Mouse (Mus musculus) forebrain, embryonic 10.5 days (tissue): ENCODE measurements around the gene Eif2b3. TPM values are rescaled to one million over a fixed set of nuclear protein-coding genes. Genes with fewer than 3 reads are reported as not detected.
A peak's percentile ranks its signal among the peaks of the same experiment; 100 is the strongest.

Experiments
- DNase-seq: peaks from one replicate; pipeline ENCODE4 v3.0.0-alpha.2; 2017; ENCODE audit warnings: low spot score; ENCODE audit errors: extremely low spot score
- H3K27ac ChIP-seq: fragments of 300-500 bp; sonication (generic); 2 replicates; pipeline ENCODE4 v1.5.1; 2016; ENCODE audit warnings: mild to moderate bottlenecking
- H3K27me3 ChIP-seq: fragments of 300-500 bp; sonication (generic); 2 replicates; pipeline ENCODE4 v1.6.1; 2016; ENCODE audit warnings: mild to moderate bottlenecking; ENCODE audit not compliant: poor library complexity, severe bottlenecking
- H3K36me3 ChIP-seq: fragments of 300-500 bp; sonication (generic); replicated peaks from 2 replicates; pipeline ENCODE4 v1.6.1; 2016; ENCODE audit warnings: mild to moderate bottlenecking, moderate library complexity
- H3K4me1 ChIP-seq: fragments of 300-500 bp; sonication (generic); 2 replicates; pipeline ENCODE4 v1.6.1; 2016
- H3K4me3 ChIP-seq: fragments of 300-500 bp; sonication (generic); 2 replicates; pipeline ENCODE4 v1.5.1; 2016; ENCODE audit warnings: mild to moderate bottlenecking, moderate library complexity
- H3K9me3 ChIP-seq: fragments of 300-500 bp; sonication (generic); 2 replicates; pipeline ENCODE4 v1.6.1; 2016; ENCODE audit warnings: mild to moderate bottlenecking, moderate library complexity
- WGBS: fragments of 180-500 bp; shearing (Covaris S2); methylation state at CpG from one replicate; pipeline ENCODE4 v1.1.7; 2016; 5-methylcytosine and 5-hydroxymethylcytosine counted together
- polyA plus RNA-seq: library from polyadenylated mRNA; unstranded; fragments of >200 nt; fragmentation: Nextera tagmentation; extraction: Ambion mirVana; gene quantifications from 2 replicates; pipeline ENCODE4 v1.2.1, GENCODE M21; 2016

Gene Eif2b3
- polyA plus RNA-seq, 1 experiment from 2014 or later: 52.1 TPM

DNA sequence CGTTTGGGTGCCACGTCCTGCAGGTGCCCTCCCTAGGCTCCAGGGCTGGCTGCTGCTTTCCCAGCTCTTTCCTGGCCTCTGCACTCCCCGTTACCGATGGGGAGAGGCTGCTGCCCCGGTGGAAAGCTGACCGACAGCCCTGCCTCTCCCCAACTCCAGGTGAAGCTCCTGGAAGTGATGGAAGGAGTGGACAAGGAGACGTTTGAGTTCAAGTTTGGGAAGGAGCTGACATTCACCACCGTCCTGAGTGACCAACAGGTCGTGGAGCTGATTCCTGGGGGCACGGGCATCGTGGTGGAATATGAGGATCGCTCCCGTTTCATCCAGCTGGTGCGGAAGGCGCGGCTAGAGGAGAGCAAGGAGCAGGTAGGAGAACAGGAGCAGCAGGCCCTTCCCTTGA, 17.2 kb upstream of the Eif2b3 start:
- Histone ChIP-seq H3K27me3 (peaks cover 11% of the 10 kb centered on the region), H3K4me3 (no peak overlapping the region), H3K36me3 (peaks cover 20% of the 10 kb centered on the region), H3K27ac (no peak overlapping the region), H3K4me1 (peaks cover 10% of the 10 kb centered on the region), H3K9me3 (no peaks in the 10 kb centered on the region)
- WGBS: 93% methylated on average over 16 of the region's 16 CpGs
- DNase-seq: no peak

DNA sequence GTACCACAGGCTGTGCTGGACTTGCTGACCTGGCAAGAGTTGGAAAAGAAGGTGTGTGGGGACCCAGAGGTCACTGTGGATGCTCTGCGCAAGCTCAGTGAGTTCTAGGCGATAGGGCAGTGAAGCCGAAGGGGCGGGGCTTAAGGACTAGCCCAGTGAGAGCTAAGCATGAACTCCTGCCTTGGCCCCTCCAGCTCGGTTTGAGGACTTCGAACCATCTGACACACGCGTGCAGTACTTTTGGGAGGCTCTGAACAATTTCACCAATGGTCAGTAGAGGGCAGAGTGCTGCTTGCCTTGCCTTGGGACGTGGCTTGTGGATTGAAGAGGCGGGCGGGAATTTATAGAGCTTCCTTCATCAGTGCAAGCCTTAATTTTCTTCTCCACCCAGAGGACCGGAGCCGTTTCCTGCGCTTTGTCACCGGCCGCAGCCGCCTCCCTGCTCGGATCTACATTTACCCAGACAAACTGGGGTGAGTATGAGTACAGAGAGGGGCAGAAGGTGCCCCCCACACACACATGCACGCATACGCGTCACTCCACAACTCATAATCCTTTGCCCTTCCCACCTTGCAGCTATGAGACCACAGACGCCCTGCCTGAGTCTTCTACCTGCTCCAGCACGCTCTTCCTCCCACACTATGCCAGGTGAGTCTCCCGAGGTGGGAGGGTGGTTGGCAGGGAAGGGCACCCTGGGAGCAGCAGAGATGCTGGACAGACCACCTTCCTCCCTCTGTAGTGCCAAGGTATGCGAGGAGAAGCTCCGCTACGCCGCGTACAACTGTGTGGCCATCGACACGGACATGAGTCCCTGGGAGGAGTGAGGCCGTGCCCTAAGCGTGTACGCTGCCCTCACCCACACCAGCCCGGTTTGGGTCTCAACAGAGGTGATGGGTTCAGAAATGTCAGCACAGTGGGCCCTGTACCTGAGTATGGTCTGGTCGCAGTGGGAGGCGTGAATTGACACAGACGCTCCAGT, 16.4 kb upstream of the Eif2b3 start:
- peaks cover 10% of the 10 kb centered on the region for H3K4me1 ChIP-seq
- DNase-seq: peak; percentile 68
- peak overlapping the region; percentile 7; the same call in 1 of the 2 replicates for H3K4me3 ChIP-seq
- H3K36me3 ChIP-seq: peaks cover 20% of the 10 kb centered on the region
- no peaks in the 10 kb centered on the region for H3K9me3 ChIP-seq
- H3K27me3 ChIP-seq: peaks cover 11% of the 10 kb centered on the region
- WGBS: 61% methylated on average over 38 of the region's 38 CpGs
- H3K27ac ChIP-seq: peak overlapping the region; percentile 27

DNA sequence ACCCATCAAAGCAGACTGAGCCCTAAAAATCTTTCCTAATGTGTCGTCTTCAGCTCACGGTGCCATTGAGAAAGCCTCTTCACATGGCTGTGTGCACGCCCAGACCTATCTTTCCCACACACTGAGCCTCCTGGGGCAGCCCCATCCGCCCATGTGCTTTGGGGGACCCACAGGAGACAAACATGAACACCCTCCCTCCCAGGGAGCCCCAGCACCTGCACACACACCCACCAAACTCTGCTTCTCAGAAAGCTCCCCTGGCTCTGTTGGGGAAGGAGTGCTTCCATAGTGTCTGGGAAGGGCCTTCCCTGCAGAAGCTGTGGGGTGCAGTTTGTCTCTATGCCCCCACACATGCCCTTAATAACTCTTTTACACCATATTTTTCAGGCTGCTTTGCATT, 14.6 kb upstream of the Eif2b3 start:
- Histone ChIP-seq H3K27me3 (peaks cover 11% of the 10 kb centered on the region), H3K4me3 (no peak overlapping the region), H3K27ac (no peak overlapping the region), H3K36me3 (peaks cover 9% of the 10 kb centered on the region), H3K4me1 (peaks cover 10% of the 10 kb centered on the region), H3K9me3 (no peaks in the 10 kb centered on the region)
- 86% methylated on average over 4 of the region's 4 CpGs for WGBS
- DNase-seq: no peak

DNA sequence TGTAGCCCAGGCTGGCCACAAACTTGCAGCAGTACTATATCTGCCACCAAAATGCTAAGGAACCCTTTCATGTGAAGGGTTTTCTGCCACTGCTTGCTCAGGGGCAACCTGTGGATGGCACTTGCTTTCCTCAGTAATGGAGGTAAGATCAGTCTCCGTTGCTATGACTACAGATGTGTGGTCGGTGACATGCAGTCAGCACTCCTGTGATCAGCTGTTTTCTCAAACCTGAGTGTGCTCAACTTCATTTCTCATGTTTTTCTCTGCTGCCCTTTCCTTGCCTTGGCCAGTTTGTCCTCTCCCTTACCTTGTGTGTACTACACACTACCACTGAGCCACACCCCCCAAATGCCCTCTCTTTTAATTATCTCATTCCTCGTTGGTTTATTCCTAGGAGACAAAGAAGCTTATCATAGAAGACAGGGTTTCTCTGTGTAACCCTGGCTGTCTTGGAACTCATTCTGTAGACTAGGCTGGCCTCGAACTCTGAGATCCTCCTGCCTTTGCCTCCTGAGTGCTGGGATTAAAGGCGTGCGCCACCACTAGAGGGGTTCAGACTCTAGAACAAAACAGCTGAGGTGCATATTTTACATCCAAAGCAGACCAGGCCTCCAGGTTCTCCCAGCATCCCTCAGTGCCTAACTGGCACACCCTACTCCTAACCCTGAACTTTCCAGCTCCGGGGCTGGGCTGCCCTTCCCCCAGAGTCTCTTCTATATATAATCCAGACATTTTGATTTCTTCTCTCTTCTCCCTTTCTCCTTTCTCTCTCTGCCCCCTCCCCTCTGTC, 13.4 kb upstream of the Eif2b3 start:
- Histone ChIP-seq H3K9me3 (no peaks in the 10 kb centered on the region), H3K4me1 (peaks cover 10% of the 10 kb centered on the region), H3K36me3 (peaks cover 9% of the 10 kb centered on the region), H3K27me3 (peaks cover 11% of the 10 kb centered on the region), H3K27ac (no peak overlapping the region), H3K4me3 (no peak overlapping the region)
- no peak for DNase-seq
- 80% methylated on average over 7 of the region's 7 CpGs for WGBS

DNA sequence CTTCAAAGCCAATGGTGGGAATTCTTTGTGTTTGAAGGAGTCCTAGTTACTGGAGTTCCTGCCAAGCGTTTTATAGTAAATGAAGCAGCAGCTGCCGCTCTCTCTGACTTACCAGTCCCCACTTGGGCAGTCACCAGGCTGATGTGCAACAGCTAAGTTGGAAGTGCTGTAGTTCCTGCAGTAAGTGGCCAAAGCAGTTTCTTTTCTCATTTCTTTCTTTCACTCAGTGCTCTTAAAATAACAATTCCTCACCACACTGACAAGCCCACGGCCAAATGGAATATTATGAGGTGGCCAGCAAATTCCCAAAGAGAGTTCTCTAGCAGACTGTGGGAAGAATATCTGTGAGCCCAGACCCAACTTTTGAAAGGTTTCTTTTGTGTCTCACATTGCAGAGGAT, 12.1 kb upstream of the Eif2b3 start:
- no peak for DNase-seq
- Histone ChIP-seq H3K27ac (no peak overlapping the region), H3K27me3 (peaks cover 5% of the 10 kb centered on the region), H3K4me3 (no peak overlapping the region), H3K9me3 (no peaks in the 10 kb centered on the region), H3K36me3 (peaks cover 9% of the 10 kb centered on the region), H3K4me1 (peaks cover 10% of the 10 kb centered on the region)
- WGBS: 79% methylated on average over 3 of the region's 3 CpGs

DNA sequence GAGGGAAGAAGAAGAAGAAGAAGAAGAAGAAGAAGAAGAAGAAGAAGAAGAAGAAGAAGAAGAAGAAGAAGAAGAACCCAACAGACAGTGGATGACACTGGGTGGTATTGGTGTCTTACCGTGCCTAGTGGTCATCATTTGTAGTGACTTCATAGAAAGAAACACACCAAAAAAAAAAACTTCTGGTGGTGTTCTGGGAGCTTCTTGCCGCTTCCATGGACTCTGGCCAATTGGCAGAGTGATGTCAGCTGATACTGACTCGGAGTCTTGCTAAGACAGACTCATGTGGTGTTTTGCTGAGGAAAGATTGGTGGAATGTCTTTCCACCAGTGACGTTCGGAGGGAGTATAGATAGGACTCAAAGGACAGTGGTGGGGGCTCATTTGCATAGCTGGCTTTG, 9.0 kb upstream of the Eif2b3 start:
- Histone ChIP-seq H3K9me3 (no peaks in the 10 kb centered on the region), H3K27ac (no peak overlapping the region), H3K27me3 (no peaks in the 10 kb centered on the region), H3K36me3 (no peaks in the 10 kb centered on the region), H3K4me1 (no peaks in the 10 kb centered on the region), H3K4me3 (no peak overlapping the region)
- 84% methylated on average over 5 of the region's 5 CpGs for WGBS
- DNase-seq: no peak

DNA sequence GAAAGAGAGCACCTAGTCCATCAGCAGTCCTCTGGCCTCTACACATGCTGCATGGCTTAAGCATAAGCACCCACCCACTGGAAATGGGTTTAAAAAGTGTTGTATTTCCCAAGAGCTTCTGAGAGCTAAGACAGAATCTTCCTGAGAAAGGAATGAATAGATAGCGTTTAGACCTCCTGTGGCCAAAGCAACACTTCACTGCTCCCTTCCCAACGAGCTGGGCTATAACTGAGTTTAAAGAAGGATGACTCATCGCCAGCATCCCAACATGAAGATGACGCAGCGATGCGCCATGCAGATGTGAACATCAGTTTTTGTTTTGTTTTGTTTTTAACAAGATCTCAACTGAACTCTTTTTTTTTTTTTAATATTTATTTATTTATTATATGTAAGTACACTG, 5.6 kb upstream of the Eif2b3 start:
- no peak overlapping the region for H3K4me3 ChIP-seq
- no peaks in the 10 kb centered on the region for H3K27me3 ChIP-seq
- no peak overlapping the region for H3K27ac ChIP-seq
- DNase-seq: no peak
- H3K4me1 ChIP-seq: no peaks in the 10 kb centered on the region
- 87% methylated on average over 6 of the region's 6 CpGs for WGBS
- no peaks in the 10 kb centered on the region for H3K36me3 ChIP-seq
- H3K9me3 ChIP-seq: no peaks in the 10 kb centered on the region

DNA sequence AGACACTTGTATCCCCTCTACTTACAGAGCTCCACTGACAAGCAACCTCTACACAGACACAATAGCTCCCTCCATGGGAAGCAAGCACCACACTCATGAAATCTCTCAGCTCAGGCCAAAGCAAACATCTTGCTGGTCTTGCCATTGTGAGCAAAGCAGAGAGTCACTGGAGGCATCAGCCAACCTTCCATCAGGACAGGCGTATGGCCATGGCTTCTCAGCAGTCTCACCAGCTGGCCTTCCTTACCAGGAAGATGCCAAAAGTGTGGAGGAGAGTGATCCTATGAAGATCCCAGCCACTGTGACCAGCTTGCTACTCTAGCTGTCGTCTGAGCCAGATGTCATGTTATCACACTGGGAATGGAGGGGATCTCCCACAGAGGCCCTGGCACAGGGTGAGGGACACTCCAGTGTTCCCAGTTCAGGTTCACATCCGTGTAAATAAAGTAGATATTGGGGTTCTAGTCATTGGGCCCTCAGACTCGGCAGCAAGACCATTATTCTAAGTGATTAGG, 4.2 kb upstream of the Eif2b3 start:
- H3K9me3 ChIP-seq: no peaks in the 10 kb centered on the region
- no peaks in the 10 kb centered on the region for H3K27me3 ChIP-seq
- no peaks in the 10 kb centered on the region for H3K36me3 ChIP-seq
- no peak overlapping the region for H3K4me3 ChIP-seq
- DNase-seq: no peak
- H3K27ac ChIP-seq: no peak overlapping the region
- WGBS: 73% methylated on average over 4 of the region's 4 CpGs
- peaks cover 5% of the 10 kb centered on the region for H3K4me1 ChIP-seq

DNA sequence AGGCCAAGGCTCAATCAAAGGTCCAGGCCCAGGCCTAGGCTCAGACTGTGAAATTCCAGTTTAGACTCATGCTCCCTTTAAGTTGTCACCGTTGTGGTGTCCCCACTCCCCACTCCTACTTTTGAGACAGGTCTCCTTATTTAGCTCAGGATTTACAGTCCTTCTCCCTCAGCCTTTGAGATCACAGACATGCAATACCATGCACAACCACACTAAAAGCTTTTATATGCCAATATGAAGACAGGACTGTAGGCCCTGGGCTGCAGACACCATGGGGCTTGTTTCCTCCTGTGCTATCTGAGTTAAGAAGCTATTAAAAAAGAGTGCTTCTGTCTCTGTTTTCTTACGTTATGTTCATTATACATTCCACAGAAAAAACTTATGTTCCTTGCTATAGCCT, 1.5 kb upstream of the Eif2b3 start:
- WGBS: 93% methylated on average over 2 of the region's 2 CpGs
- Histone ChIP-seq H3K4me1 (peaks cover 12% of the 10 kb centered on the region), H3K9me3 (no peaks in the 10 kb centered on the region), H3K27me3 (no peaks in the 10 kb centered on the region), H3K27ac (no peak overlapping the region), H3K36me3 (peaks cover 9% of the 10 kb centered on the region), H3K4me3 (no peak overlapping the region)
- DNase-seq: no peak

DNA sequence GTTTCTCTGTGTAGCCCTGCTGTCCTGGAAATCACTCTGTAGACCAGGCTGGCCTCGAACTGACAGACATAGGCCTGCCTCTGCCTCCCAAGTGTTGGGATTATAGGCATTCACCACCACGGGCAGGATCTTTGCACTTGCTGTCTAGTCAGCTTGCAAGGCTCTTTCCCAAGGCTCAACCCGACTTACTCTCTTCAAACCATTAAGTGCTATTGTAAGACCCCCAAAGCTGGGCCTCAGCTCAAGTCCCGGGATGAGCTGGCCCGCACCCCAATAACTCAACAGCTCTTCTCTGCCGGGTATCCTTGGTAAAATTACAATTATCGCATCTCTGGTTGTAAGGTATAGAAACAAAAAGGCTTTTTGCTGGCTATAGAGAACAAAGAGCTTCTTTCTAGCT, 875 bp upstream of the Eif2b3 start:
- H3K27me3 ChIP-seq: no peaks in the 10 kb centered on the region
- peaks cover 12% of the 10 kb centered on the region for H3K4me1 ChIP-seq
- no peak overlapping the region for H3K4me3 ChIP-seq
- peaks cover 15% of the 10 kb centered on the region for H3K36me3 ChIP-seq
- H3K27ac ChIP-seq: no peak overlapping the region
- WGBS: 90% methylated on average over 7 of the region's 7 CpGs
- no peaks in the 10 kb centered on the region for H3K9me3 ChIP-seq
- no peak for DNase-seq

DNA sequence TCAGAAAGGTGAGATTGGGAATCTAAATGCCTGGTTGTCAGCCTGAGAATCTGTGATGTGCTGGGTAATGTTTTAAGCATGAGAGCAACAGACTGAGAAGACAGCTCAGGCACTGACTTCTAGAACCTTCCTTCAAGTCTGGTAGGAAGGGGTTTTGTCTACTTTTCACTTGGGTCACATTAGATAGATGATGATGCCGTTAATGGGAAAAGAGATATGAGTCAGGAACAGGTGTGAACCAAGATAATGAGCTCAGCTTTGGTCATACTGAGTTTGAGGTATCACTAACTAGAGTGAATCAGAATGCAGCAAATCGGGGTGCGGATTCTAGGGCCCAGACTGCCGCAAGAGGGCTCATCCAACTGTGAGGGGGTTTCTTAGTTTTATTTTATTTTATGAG, 4.3 kb downstream of the Eif2b3 start:
- Histone ChIP-seq H3K4me3 (no peak overlapping the region), H3K27ac (no peak overlapping the region), H3K36me3 (peaks cover 50% of the 10 kb centered on the region), H3K27me3 (no peaks in the 10 kb centered on the region), H3K9me3 (no peaks in the 10 kb centered on the region), H3K4me1 (peaks cover 12% of the 10 kb centered on the region)
- no peak for DNase-seq
- 96% methylated on average over 4 of the region's 4 CpGs for WGBS

DNA sequence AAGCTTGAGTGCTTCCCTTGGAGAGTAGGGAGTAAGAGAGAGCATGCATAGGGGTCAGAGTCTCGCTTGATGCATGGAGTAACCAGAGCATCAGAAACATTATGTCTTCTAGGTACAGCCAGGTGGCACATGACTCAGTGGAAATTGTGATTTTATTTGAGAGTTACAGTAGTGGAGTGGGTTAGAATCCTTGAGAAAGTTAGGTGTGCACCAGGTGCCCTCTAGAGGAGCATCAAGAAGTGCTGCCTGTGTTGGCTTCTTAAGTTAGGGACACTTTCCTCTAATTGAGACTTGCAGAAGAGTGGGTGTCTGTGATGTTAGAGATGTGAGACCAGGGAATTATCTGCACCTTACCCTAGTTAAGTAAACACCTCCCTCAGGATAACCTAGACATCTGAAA, 11.9 kb downstream of the Eif2b3 start:
- Histone ChIP-seq H3K27ac (no peak overlapping the region), H3K4me1 (no peaks in the 10 kb centered on the region), H3K4me3 (no peak overlapping the region), H3K36me3 (peaks cover 72% of the 10 kb centered on the region), H3K9me3 (no peaks in the 10 kb centered on the region), H3K27me3 (no peaks in the 10 kb centered on the region)
- 94% methylated on average over 1 of the region's 1 CpGs for WGBS
- DNase-seq: no peak
